Mouse (Mus musculus) forebrain, embryonic 14.5 days (tissue): Measurements from ENCODE around the gene Tlx1. TPM values are rescaled to one million over a fixed set of nuclear protein-coding genes. Genes with fewer than 3 reads are reported as not detected.

Source experiments
- ATAC-seq: fragments of 200-750 bp; cut with Nextera tagmentation; 2 replicates; pipeline ENCODE4 v1.8.0; 2017; ENCODE audit warnings: mild to moderate bottlenecking, moderate library complexity
- DNase-seq: peaks from one replicate; pipeline ENCODE4 v3.0.0-alpha.2; 2015; ENCODE audit warnings: low spot score
- H3K27ac ChIP-seq: fragments of 300-500 bp; sonication (generic); 2 replicates; pipeline ENCODE4 v1.5.1; 2014; ENCODE audit warnings: low read depth, mild to moderate bottlenecking, control low read depth, low read length, moderate library complexity
- H3K27me3 ChIP-seq: fragments of 300-500 bp; sonication (generic); replicated peaks from 2 replicates; pipeline ENCODE4 v1.6.1; 2014; ENCODE audit warnings: low read length, control low read depth, mixed read lengths; ENCODE audit not compliant: control insufficient read depth, insufficient read depth
- H3K36me3 ChIP-seq: fragments of 300-500 bp; sonication (generic); 2 replicates; pipeline ENCODE4 v1.6.1; 2014; ENCODE audit warnings: low read length, control low read depth; ENCODE audit not compliant: control insufficient read depth, insufficient read depth
- H3K4me1 ChIP-seq: fragments of 300-500 bp; sonication (generic); 2 replicates; pipeline ENCODE4 v1.6.1; 2014; ENCODE audit warnings: antibody characterized with exemption, low read length, control low read depth; ENCODE audit not compliant: control insufficient read depth, insufficient read depth
- H3K4me2 ChIP-seq: fragments of 300-500 bp; sonication (generic); 2 replicates; pipeline ENCODE4 v1.6.1; 2014; ENCODE audit warnings: mild to moderate bottlenecking, control low read depth, low read length
- H3K4me3 ChIP-seq: fragments of 300-500 bp; sonication (generic); 2 replicates; pipeline ENCODE4 v1.5.1; 2014; ENCODE audit warnings: low read depth, low read length, control low read depth
- H3K9ac ChIP-seq: fragments of 300-500 bp; sonication (generic); 2 replicates; pipeline ENCODE4 v1.6.1; 2014; ENCODE audit warnings: mild to moderate bottlenecking, low read length, control low read depth, moderate library complexity
- H3K9me3 ChIP-seq: fragments of 300-500 bp; sonication (generic); replicated peaks from 2 replicates; pipeline ENCODE4 v1.6.1; 2016; ENCODE audit warnings: low read length, control low read depth, mixed read lengths; ENCODE audit not compliant: control insufficient read depth
- whole genome bisulfite sequencing: fragments of 180-500 bp; shearing (Covaris S2); extraction: QIAGEN DNeasy Blood & Tissue Kit; methylation state at CpG from one replicate; pipeline ENCODE4 v1.1.7; 2014; 5-methylcytosine and 5-hydroxymethylcytosine counted together
- polyA plus RNA-seq: library from polyadenylated mRNA; unstranded; fragments of >200 nt; fragmentation: Nextera tagmentation; extraction: Ambion mirVana; gene quantifications from 2 replicates; pipeline ENCODE4 v1.2.1, GENCODE M21; 2014

The Tlx1 gene
- polyA plus RNA-seq, 1 experiment from 2014 or later, result not detected

DNA sequence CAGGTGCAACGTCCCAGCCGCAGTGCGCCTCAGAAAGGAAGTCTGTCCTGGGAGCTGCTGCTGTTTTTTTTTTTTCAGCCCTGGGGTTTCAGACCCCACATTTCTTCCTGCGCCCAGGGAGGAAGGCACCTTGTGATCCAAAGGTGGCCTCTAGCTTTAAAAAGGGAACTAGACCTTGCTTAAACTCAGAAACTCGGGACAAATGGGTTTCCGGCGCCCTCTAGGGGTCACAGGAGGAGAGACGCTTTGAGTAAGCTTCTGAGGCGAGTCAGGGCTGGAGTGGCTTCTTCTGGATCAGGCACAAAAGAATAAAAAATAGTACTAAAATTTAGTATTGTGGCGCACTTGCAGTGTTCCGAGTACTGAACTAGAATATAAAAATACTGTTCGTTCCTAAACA, 10.6 kb downstream of the Tlx1 start:
- Histone ChIP-seq H3K27me3 (peaks cover 96% of the 10 kb centered on the region), H3K4me3 (no peak overlapping the region), H3K9ac (no peak overlapping the region), H3K4me1 (no peaks in the 10 kb centered on the region), H3K36me3 (no peaks in the 10 kb centered on the region), H3K27ac (no peak overlapping the region), H3K9me3 (no peaks in the 10 kb centered on the region), H3K4me2 (no peak overlapping the region)
- WGBS, result 1% methylated on average over 12 of the region's 12 CpGs
- ATAC-seq (no peak), DNase-seq (peak; percentile 80)

DNA sequence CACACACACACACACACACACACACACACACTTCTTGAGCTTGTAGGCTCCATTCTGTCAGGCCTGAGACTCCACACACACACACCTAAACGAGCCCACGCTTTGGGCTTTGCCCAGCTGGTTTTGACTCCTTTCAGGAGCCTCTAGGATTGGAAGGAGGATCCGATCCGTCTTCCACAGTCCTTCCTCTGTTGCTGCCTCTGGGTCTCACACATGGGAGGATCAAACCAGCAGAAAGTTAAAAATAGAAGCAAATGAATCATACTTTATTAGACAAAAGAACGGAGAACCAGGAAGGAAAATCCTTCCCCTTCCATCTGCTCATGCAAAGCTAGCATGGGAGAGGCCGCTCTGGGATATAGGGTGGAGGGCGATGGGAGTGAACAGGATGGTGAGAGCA, 11.7 kb downstream of the Tlx1 start:
- Histone ChIP-seq H3K9ac (no peak overlapping the region), H3K4me3 (no peak overlapping the region), H3K36me3 (no peaks in the 10 kb centered on the region), H3K9me3 (no peaks in the 10 kb centered on the region), H3K27ac (no peak overlapping the region), H3K4me1 (no peaks in the 10 kb centered on the region), H3K4me2 (no peak overlapping the region), H3K27me3 (peaks cover 89% of the 10 kb centered on the region)
- WGBS, result 51% methylated on average over 7 of the region's 7 CpGs
- no peak for ATAC-seq
- DNase-seq, result no peak

DNA sequence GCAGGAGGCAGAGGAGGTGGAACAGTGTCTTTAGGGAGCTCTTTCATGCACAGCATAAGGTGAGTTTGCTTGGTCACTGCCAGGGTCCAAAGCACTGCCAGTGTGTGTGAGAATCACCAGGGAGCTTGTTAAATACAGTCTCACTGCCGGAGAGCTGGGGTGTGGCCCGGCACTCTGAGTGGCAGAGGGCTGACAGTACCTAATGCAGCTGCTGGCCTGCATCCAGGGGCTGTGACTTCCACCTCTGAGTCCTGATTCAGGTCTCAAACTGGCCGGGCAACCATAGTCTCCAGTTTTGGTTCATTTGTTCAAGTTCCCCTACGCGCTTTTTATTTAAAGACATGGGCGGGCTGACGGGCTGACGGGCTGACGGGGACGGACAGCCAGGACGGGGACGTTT, 12.4 kb downstream of the Tlx1 start:
- Histone ChIP-seq H3K27ac (no peak overlapping the region), H3K27me3 (peaks cover 87% of the 10 kb centered on the region), H3K4me3 (no peak overlapping the region), H3K4me2 (no peak overlapping the region), H3K4me1 (no peaks in the 10 kb centered on the region), H3K9ac (no peak overlapping the region), H3K9me3 (no peaks in the 10 kb centered on the region), H3K36me3 (no peaks in the 10 kb centered on the region)
- DNase-seq (no peak), ATAC-seq (no peak)
- WGBS, result 3% methylated on average over 12 of the region's 12 CpGs

DNA sequence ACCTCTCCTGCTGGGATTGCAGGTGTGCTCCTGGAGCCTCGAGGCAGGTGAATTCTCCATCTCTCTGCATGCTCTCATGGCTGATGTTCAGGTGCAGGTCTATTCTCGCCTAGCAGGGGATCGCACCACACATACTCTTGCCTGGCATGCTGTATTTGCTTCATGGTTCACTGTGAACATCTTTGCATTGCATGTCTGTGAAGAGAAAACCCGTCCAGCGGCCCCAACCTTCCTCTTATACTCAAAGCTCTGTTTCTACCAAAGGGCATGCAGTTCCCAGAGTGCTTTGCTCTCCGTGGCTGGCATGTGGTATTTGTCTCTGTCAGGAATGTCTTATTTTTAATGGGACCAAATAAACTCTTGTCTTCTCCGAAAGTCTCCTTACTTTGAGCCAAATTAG, 20.0 kb downstream of the Tlx1 start:
- Histone ChIP-seq H3K36me3 (no peaks in the 10 kb centered on the region), H3K27ac (no peak overlapping the region), H3K4me2 (no peak overlapping the region), H3K27me3 (peaks cover 13% of the 10 kb centered on the region), H3K9ac (no peak overlapping the region), H3K4me3 (no peak overlapping the region), H3K9me3 (no peaks in the 10 kb centered on the region), H3K4me1 (no peaks in the 10 kb centered on the region)
- 73% methylated on average over 7 of the region's 7 CpGs for WGBS
- no peak for ATAC-seq
- no peak for DNase-seq

DNA sequence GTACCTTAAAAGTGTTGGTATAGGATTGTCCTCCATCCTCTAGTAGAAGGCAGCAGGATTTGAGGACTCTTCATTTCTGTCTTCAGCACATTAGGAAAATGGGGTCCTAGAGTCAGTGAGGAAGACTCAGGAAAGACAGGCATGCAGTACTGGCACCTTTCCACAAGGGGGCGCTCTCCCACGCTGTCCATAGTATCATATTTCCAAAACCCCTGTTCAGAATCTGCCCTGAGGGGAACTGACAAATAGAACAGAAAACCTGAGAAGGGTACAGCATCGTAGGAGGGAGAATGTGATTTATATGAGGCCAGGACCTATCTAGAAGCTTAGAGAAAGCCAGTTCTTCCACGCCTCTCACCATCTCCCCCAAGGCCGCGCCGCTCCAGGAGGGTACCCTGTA, 24.3 kb downstream of the Tlx1 start:
- Histone ChIP-seq H3K9ac (no peak overlapping the region), H3K4me2 (no peak overlapping the region), H3K27ac (no peak overlapping the region), H3K4me1 (no peaks in the 10 kb centered on the region), H3K4me3 (no peak overlapping the region), H3K36me3 (no peaks in the 10 kb centered on the region), H3K9me3 (no peaks in the 10 kb centered on the region), H3K27me3 (peaks cover 2% of the 10 kb centered on the region; the same call in 1 of the 2 replicates)
- 57% methylated on average over 7 of the region's 7 CpGs for WGBS
- no peak for DNase-seq
- no peak for ATAC-seq

DNA sequence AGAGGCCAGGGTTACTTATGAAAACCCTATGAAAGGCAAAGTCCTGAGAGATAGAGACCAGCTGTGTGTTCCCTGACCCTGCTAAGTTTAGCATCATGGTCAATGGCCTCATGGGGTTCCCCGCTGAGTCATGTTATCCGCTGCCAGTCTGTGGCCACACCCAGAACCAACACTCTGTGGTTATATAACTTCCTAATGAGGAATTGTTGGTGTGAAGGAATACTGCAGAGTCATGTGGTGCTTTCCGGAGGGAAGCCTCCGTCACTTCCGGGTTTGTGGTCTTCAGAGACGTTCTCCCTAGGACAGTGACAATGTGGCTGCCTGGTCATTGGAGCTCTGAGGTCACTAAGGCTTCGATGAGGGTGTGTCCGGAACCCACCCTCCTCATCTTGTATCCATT, 25.8 kb downstream of the Tlx1 start:
- no peak overlapping the region for H3K4me2 ChIP-seq
- H3K27me3 ChIP-seq, result peaks cover 2% of the 10 kb centered on the region; the same call in 1 of the 2 replicates
- WGBS, result 82% methylated on average over 8 of the region's 8 CpGs
- no peaks in the 10 kb centered on the region for H3K9me3 ChIP-seq
- H3K4me3 ChIP-seq, result no peak overlapping the region
- no peak overlapping the region for H3K27ac ChIP-seq
- no peaks in the 10 kb centered on the region for H3K36me3 ChIP-seq
- no peak for ATAC-seq
- no peaks in the 10 kb centered on the region for H3K4me1 ChIP-seq
- no peak overlapping the region for H3K9ac ChIP-seq
- no peak for DNase-seq

DNA sequence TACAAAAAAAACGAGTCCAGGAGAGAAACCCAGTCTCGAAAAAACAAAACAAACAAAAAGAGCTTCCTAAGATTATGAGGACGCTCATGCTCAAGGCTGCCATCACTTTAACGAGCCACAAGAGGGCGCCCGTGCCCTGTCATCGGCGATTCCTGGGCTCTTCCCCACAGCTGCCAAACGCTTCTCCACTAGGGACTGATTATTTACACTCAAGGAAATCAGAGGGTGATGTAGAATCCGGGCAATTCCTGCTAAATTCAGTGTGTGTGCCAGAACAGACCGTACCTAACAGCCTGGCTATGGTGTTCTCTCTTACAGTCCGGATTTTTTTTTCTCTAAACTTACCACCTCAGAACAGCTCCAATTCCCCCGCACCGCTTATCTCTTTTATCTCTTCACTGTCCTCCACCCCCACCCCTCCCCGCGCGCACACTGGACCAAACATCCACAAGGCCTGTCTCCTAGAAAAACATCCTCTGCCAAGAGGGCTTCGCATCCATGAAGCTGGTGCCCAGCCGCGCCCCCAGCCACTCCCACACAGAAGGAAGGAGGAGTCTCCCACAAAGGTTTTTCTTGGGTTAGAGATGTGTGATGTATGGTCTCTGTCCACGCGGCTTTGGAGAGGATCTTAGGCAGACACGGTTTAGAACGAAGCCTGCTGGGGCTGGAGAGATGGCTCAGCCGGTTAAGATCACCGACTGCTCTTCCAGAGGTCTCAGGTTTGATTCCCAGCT, 26.7 kb downstream of the Tlx1 start:
- Histone ChIP-seq H3K9ac (peak overlapping the region; percentile 25; the same call in 1 of the 2 replicates), H3K36me3 (no peaks in the 10 kb centered on the region), H3K27me3 (no peaks in the 10 kb centered on the region; the same call in 1 of the 2 replicates), H3K27ac (no peak overlapping the region), H3K4me3 (no peak overlapping the region), H3K9me3 (no peaks in the 10 kb centered on the region), H3K4me2 (peak overlapping the region; percentile 26; the same call in 1 of the 2 replicates), H3K4me1 (no peaks in the 10 kb centered on the region)
- ATAC-seq (peak; percentile 55), DNase-seq (peak; percentile 90)
- 22% methylated on average over 26 of the region's 26 CpGs for WGBS

DNA sequence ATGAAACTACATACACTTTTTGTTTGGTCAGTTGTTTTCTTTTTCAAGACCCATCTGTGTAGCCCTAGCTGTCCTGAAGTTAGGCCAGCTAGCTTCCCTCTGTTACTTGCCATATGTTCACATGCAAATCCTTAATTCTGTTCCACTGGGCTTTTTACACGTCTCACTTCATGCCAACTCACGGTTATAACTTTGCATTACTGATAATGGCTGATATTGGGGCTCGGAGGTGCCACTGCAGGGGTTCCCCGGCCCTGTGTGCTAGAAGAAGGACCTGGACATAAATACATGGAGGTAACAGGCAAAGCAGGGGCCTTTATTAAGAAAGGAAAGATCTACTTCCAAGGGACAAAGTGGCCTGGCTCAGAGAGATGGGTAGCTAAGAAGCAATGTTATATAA, 29.0 kb downstream of the Tlx1 start:
- H3K4me1 ChIP-seq, result no peaks in the 10 kb centered on the region
- DNase-seq (no peak), ATAC-seq (no peak)
- H3K9ac ChIP-seq, result no peak overlapping the region
- 80% methylated on average over 4 of the region's 4 CpGs for WGBS
- H3K36me3 ChIP-seq, result no peaks in the 10 kb centered on the region
- H3K27ac ChIP-seq, result no peak overlapping the region
- no peaks in the 10 kb centered on the region for H3K27me3 ChIP-seq
- no peak overlapping the region for H3K4me3 ChIP-seq
- no peaks in the 10 kb centered on the region for H3K9me3 ChIP-seq
- no peak overlapping the region for H3K4me2 ChIP-seq

DNA sequence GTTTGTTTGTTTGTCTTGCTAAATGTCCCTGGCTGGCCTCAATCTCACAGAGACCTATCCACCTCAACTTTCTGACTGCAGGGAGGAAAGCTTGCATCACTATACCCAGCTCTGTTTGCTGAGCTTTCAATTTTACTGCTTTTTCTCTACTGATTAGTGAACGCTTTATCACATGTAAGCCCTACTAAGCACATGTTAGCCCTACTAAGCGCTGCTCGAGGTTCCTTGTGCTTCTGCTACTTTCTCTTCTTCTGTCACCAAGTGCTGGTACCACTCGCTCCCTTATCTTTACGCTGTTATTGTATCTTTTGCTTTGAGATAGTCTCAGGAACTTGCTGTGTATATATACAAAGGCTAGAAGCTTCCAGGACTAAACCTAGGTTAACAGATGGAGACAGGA, 30.0 kb downstream of the Tlx1 start:
- no peaks in the 10 kb centered on the region for H3K4me1 ChIP-seq
- no peaks in the 10 kb centered on the region for H3K9me3 ChIP-seq
- H3K4me2 ChIP-seq, result no peak overlapping the region
- no peak for ATAC-seq
- no peak overlapping the region for H3K9ac ChIP-seq
- no peak for DNase-seq
- WGBS, result 90% methylated on average over 5 of the region's 5 CpGs
- H3K4me3 ChIP-seq, result no peak overlapping the region
- no peaks in the 10 kb centered on the region for H3K27me3 ChIP-seq
- H3K36me3 ChIP-seq, result no peaks in the 10 kb centered on the region
- no peak overlapping the region for H3K27ac ChIP-seq
